Mouse (Mus musculus) hindbrain, embryonic 15.5 days (tissue): ENCODE measurements around the gene Ptpa. TPM values are rescaled to one million over a fixed set of nuclear protein-coding genes. Genes with fewer than 3 reads are reported as not detected.
"Not testable (repeated sequence)": the region's sequence is repeated elsewhere in the genome, so short reads cannot be mapped to it uniquely, and the experiment has no call there.

Experiments
- ATAC-seq: fragments of 200-750 bp; cut with Nextera tagmentation; 2 replicates; pipeline ENCODE4 v1.8.0; 2017; ENCODE audit warnings: low read depth, moderate number of reproducible peaks, moderate TSS enrichment; ENCODE audit not compliant: low FRiP score
- H3K27ac ChIP-seq: fragments of 300-500 bp; sonication (generic); replicated peaks from 2 replicates; pipeline ENCODE4 v1.5.1; 2015; ENCODE audit warnings: mild to moderate bottlenecking, inconsistent platforms
- H3K27me3 ChIP-seq: fragments of 300-500 bp; sonication (generic); 2 replicates; pipeline ENCODE4 v1.6.1; 2015; ENCODE audit warnings: control low read depth, inconsistent platforms
- H3K36me3 ChIP-seq: fragments of 300-500 bp; sonication (generic); 2 replicates; pipeline ENCODE4 v1.6.1; 2015; ENCODE audit warnings: control low read depth, inconsistent platforms
- H3K4me1 ChIP-seq: fragments of 300-500 bp; sonication (generic); replicated peaks from 2 replicates; pipeline ENCODE4 v1.6.1; 2015; ENCODE audit warnings: control low read depth, inconsistent platforms
- H3K4me2 ChIP-seq: fragments of 300-500 bp; sonication (generic); 2 replicates; pipeline ENCODE4 v1.6.1; 2015; ENCODE audit warnings: moderate library complexity, mild to moderate bottlenecking, inconsistent platforms
- H3K4me3 ChIP-seq: fragments of 300-500 bp; sonication (generic); 2 replicates; pipeline ENCODE4 v1.5.1; 2015; ENCODE audit warnings: mild to moderate bottlenecking, inconsistent platforms
- H3K9ac ChIP-seq: fragments of 300-500 bp; sonication (generic); 2 replicates; pipeline ENCODE4 v1.6.1; 2015; ENCODE audit warnings: inconsistent platforms
- H3K9me3 ChIP-seq: fragments of 300-500 bp; sonication (generic); 2 replicates; pipeline ENCODE4 v1.6.1; 2016; ENCODE audit warnings: control low read depth, inconsistent platforms
- WGBS: fragments of 180-500 bp; shearing (Covaris S2); methylation state at CpG from one replicate; pipeline ENCODE4 v1.1.7; 2015; 5-methylcytosine and 5-hydroxymethylcytosine counted together
- polyA plus RNA-seq: library from polyadenylated mRNA; unstranded; fragments of >200 nt; fragmentation: Nextera tagmentation; extraction: Ambion mirVana; gene quantifications from 2 replicates; pipeline ENCODE4 v1.2.1, GENCODE M21; 2015

Ptpa gene
- polyA plus RNA-seq, 1 experiment from 2014 or later = 150 TPM

DNA sequence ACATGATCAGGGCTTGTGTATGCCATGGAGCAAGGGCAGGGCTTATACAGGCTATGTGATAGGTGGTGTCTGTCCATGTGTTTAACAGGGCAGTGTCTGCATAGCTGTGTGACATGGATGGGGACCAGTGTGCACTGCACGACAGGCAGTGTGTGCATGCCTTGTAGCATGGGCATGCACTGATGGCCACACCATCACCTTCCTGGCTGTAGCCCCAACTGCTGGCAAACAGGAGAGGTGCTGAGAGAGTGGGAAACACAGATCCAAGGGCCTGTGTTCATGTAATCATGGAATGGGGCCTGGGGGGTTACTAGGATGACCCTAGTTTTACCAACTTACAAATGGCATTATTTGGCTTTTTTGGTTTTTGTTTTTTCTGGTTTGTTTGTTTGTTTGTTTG is 12.0 kb upstream of the Ptpa start:
- WGBS = 89% methylated on average over 1 of the region's 1 CpGs
- peaks cover 68% of the 10 kb centered on the region for H3K36me3 ChIP-seq
- H3K27me3 ChIP-seq = no peaks in the 10 kb centered on the region
- no peak overlapping the region for H3K9ac ChIP-seq
- no peak overlapping the region for H3K4me3 ChIP-seq
- ATAC-seq = no peak
- peaks cover 13% of the 10 kb centered on the region for H3K4me1 ChIP-seq
- H3K4me2 ChIP-seq = no peak overlapping the region
- H3K27ac ChIP-seq = no peak overlapping the region
- H3K9me3 ChIP-seq = no peaks in the 10 kb centered on the region

DNA sequence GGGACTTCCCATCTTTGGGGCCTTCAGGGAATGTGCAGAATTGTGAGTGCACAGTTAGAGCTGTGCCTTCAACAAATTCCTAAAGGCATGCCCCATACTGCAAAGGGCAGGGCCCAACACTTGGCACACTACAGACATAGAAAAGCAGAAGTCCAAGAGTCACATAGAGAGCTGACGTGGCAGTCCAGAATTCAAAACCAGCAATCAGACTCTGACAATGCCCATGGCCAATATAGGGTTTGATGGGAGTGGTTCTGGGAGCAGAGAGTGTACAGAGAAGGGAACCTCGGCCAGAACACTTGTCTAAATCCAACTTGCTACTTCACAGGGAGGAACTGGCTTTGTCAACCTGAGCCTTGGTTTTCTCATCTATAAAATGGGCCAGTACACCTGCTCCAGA is 8.6 kb upstream of the Ptpa start:
- Histone ChIP-seq H3K9me3 (no peaks in the 10 kb centered on the region), H3K36me3 (peaks cover 83% of the 10 kb centered on the region), H3K4me2 (no peak overlapping the region), H3K4me3 (no peak overlapping the region), H3K4me1 (peaks cover 3% of the 10 kb centered on the region; the same call in 1 of the 2 replicates), H3K27ac (no peak overlapping the region), H3K9ac (no peak overlapping the region), H3K27me3 (no peaks in the 10 kb centered on the region)
- 87% methylated on average over 2 of the region's 2 CpGs for WGBS
- no peak for ATAC-seq

DNA sequence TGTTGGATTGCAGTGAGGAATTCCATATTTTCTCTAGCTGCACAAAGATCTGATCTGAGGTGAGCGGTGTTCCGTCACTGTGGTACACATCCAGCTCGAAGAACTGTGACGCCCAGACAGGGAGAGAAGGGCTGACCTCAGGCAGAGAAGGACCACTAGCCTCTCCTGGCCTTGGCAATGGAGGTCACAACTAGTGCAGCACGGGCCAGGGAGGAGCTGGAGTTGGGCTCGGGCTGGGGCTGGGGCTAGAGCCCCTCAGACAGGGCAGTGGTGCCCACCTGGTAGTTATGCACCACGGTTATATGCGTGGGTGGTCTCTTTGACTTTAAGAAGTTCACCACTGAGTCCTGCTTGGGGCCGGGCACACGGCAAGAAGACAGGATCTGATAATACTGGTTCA is 8.1 kb upstream of the Ptpa start:
- H3K4me1 ChIP-seq = peaks cover 8% of the 10 kb centered on the region; the same call in 1 of the 2 replicates
- H3K27me3 ChIP-seq = no peaks in the 10 kb centered on the region
- H3K9ac ChIP-seq = no peak overlapping the region
- H3K27ac ChIP-seq = no peak overlapping the region
- no peak overlapping the region for H3K4me2 ChIP-seq
- peaks cover 77% of the 10 kb centered on the region for H3K36me3 ChIP-seq
- H3K9me3 ChIP-seq = no peaks in the 10 kb centered on the region
- no peak overlapping the region for H3K4me3 ChIP-seq
- ATAC-seq = no peak
- 89% methylated on average over 10 of the region's 10 CpGs for WGBS

DNA sequence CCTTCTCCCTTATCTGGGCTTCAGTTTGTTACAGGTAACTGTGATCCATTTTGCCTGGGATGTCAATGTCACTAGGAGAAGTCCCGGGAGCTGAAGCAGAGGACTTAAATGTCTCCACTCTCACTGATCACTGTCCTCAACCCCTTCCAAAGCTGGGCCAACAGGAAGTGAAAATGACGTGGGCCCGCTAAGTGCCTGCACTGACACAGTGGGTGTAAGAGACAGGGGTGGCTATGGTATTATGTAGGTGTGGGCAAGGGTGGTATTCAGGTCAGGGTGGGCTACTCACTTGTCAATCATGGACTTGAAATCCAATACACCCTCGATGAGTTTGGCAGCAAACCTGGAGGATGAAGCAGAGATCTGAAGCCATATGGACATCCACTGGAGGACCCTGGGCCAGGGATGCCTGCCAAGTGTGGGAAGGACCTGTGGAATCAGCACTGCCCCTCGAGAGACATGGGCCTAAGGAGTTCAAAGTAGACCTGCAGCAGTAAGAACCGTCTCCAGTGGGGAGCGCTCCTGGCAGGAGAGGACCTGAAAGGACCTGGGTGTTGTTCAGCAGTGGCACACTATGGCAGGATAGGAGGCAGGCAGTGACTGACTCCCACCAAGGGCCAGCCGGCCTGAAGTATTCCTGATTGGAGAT is 7.3 kb upstream of the Ptpa start:
- ATAC-seq = no peak
- peaks cover 69% of the 10 kb centered on the region for H3K36me3 ChIP-seq
- no peaks in the 10 kb centered on the region for H3K9me3 ChIP-seq
- 87% methylated on average over 8 of the region's 8 CpGs for WGBS
- H3K4me1 ChIP-seq = peaks cover 16% of the 10 kb centered on the region
- H3K4me3 ChIP-seq = no peak overlapping the region
- no peak overlapping the region for H3K9ac ChIP-seq
- H3K27me3 ChIP-seq = no peaks in the 10 kb centered on the region
- H3K27ac ChIP-seq = no peak overlapping the region
- no peak overlapping the region for H3K4me2 ChIP-seq

DNA sequence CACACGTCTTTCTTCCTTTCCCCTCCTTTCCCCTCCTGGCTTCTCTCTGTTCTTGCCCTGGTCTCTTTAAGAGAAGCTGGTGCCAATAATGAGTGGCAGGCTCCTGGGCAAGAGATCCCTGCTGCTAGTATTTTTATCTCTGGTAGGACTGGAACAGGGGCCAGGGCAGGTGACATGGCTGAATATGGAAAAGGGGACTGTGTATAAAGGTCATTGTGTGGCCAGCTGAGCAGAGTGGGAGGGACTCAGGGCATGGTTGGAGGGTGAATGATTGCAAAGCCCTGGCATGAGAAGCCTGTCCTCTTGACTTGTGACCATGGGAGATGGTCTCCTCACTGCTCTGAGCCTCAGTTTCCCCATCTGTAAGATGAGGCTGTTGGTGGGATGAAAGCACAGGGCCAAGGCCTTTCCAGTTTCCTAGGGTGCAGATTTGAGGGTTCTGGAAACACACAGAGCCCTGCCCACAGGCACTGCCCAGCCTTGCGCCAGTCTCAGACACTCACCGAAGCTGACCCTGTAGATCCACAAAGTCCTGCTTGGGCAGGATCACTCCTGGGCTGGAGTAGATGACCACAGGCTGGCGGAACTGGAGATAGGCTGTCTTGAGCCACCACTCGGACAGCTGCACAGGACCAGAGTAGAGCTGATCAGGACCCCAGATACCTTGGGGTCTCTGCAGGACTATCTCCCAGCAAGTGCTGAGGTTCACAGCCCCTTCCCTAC is 6.2 kb upstream of the Ptpa start:
- Histone ChIP-seq H3K4me3 (no peak overlapping the region), H3K4me2 (no peak overlapping the region), H3K27me3 (no peaks in the 10 kb centered on the region), H3K4me1 (peaks cover 27% of the 10 kb centered on the region), H3K27ac (no peak overlapping the region), H3K9ac (no peak overlapping the region), H3K9me3 (no peaks in the 10 kb centered on the region), H3K36me3 (peaks cover 60% of the 10 kb centered on the region)
- WGBS = 91% methylated on average over 5 of the region's 5 CpGs
- ATAC-seq = no peak

DNA sequence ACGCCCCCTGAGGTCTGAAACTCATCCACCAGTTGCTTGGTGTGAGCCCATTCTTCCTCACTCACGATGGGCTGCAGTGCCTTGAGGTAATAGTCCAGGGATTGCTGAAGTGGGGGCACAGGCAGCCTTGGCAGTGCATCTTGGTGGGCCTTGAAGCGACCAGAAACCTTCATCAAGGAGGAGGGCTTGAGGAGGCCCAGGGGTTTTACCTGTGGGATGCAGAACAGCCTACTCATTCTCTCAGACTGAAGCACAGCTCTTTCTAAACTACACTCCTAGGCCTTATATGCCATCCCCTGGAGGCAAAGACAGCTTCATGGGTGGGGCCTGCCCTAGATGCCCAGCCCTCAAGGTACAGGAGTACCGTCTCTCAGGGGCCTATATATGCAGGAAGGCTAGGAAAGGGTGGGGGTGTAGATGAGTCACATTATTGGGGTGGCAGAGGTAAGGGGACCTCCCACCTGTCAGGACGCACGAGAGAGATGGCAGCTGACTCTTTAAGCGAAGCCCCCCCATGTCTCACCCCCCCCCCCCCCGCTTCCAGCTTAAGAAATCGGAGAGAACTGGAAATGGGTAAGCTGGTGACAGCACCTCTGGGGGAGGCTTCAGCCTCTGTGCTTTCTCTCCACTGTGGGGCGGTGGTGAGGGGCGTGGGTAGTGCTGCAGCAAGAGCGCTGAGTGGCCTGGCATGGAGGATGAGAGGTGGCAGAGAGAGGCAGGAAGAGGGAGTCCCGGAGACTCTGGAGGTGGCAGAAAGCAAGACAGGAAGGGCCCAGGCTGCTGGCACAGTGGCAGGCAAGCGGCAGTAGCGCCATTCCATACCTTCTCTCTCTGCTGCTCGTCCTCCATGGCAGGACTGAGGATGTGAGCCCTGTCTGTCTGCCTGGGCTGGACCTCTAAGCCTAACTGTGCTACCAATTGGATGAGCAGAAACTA is 2.5 kb upstream of the Ptpa start:
- no peaks in the 10 kb centered on the region for H3K9me3 ChIP-seq
- 81% methylated on average over 15 of the region's 16 CpGs for WGBS
- H3K4me2 ChIP-seq = peak overlapping the region; percentile 60
- peak overlapping the region; percentile 81; the same call in 1 of the 2 replicates for H3K4me3 ChIP-seq
- H3K27me3 ChIP-seq = no peaks in the 10 kb centered on the region
- H3K4me1 ChIP-seq = peaks cover 48% of the 10 kb centered on the region
- ATAC-seq = no peak
- peaks cover 27% of the 10 kb centered on the region for H3K36me3 ChIP-seq
- H3K27ac ChIP-seq = no peak overlapping the region
- H3K9ac ChIP-seq = no peak overlapping the region; the same call in 1 of the 2 replicates

DNA sequence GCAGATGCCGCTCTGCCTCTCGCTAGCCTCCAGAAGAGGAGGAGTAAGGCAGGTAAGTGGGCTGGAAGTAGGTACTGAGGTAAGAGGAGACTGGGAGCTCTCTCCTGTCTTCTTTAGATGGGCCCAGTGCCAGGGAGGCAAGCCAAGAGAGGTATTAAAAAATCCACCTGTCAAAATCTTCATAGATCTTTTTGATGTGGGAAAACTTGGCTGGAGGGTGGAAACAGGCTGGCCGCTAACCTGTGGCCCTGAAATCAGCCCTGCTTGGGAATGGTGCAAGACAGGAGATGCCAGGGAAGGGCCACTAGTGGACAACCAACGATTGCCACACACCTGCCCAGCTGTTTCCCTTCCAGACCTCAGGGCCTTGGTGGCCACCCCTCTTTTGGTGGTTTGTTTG is 1.7 kb upstream of the Ptpa start:
- Histone ChIP-seq H3K9ac (peak overlapping the region; percentile 92), H3K27me3 (no peaks in the 10 kb centered on the region), H3K4me1 (peaks cover 56% of the 10 kb centered on the region), H3K9me3 (no peaks in the 10 kb centered on the region), H3K36me3 (peaks cover 19% of the 10 kb centered on the region), H3K27ac (no peak overlapping the region), H3K4me3 (peak overlapping the region; percentile 81), H3K4me2 (peak overlapping the region; percentile 60)
- ATAC-seq = no peak
- 89% methylated on average over 4 of the region's 4 CpGs for WGBS

DNA sequence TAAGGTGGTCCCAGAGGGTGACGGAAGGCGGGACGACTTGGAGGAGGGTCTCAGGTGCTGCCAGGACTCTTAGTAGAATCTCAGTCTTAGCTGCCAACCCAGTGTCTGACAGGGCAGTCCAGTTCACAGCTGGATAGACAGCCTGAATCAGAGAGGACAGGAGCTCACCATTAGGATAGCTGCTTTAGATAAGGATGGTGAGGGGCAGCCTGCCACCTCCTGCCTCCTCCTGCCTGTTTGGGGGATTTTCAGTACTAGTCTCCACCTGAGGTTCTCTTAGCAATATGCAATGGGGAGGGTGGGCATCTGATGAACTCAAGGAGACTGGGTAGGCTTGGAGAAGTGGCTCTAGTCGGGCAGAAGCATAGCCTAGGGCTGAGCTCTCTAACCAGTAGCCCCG is 1.2 kb upstream of the Ptpa start:
- H3K27ac ChIP-seq = peak overlapping the region; percentile 98
- no peak for ATAC-seq

DNA sequence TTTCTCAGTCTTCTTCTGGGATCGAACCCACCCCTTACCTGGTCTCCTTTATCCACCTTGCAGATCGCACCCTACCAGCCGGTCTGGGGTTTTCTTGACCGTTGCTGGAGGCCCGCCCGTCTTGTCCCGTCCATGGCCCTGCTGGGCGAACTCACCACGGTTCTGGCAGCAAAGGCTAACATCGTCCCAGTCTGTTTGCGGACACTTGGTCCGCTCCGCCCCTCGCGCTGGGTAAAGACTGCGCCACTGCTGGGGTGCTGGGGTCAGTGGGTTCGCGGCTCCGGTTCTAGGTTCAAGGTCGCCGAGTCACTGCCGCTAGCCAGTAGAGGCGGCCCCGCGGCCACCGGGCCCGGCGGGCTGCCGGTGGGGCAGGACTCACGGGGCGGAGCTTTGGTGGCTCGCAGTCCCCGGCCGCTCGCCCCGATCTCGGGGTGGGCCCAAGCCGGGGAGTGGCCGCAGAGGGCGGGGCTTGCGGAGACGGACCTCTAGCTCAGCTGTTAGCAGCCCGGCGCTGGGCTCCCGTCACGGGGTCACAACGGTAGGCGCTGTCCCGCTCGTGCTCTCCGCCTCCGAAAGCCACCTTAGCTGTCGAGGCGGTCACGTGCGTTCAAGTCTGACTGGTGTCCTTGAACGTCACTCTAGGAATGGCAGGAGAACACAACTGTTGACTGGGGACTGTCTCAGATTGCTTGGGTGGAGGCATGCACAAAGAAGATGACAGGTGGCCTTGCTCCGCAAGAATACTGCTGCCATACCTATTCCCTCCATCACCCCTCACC is 493 bp upstream of the Ptpa start, which contains the start of gene Crat:
TSS of gene Crat (minus strand) at position 657 of the 779 bp plus-strand sequence.
- Histone ChIP-seq H3K27me3 (no peaks in the 10 kb centered on the region), H3K9me3 (no peaks in the 10 kb centered on the region), H3K9ac (peak within 1 kb of the TSS; percentile 92), H3K36me3 (peaks cover 8% of the 10 kb centered on the region), H3K4me2 (peak within 1 kb of the TSS; percentile 60), H3K4me1 (peaks cover 60% of the 10 kb centered on the region), H3K27ac (peak within 1 kb of the TSS; percentile 98), H3K4me3 (peak within 1 kb of the TSS; percentile 81)
- peak; percentile 90 for ATAC-seq
- under 1% methylated on average over 58 of the region's 58 CpGs for WGBS

More for the DNA sequence above, 1.2 kb upstream of the Ptpa start:
- Histone ChIP-seq H3K36me3 (peaks cover 15% of the 10 kb centered on the region), H3K9me3 (no peaks in the 10 kb centered on the region), H3K4me2 (peak overlapping the region; percentile 60), H3K27me3 (no peaks in the 10 kb centered on the region), H3K4me3 (peak overlapping the region; percentile 81), H3K9ac (peak overlapping the region; percentile 92), H3K4me1 (peaks cover 60% of the 10 kb centered on the region)
- 38% methylated on average over 5 of the region's 5 CpGs for WGBS

DNA sequence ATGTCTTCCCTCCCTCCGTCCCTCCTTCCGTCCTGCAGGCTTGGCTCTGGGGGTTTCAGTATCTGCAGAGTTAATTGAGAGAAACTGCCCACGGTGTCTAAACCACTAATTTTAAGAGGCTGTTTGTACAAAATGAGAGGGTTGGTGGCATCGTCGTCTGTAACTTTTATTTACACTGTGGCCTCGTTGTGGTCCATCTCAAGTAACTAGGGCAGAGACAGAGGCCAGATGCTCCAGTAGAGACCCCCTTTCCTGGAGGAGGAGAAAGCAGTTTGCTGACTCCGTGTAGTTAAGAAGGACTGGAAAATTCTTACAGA is 768 bp downstream of the Ptpa start:
- no peak for ATAC-seq
- peaks cover 60% of the 10 kb centered on the region for H3K4me1 ChIP-seq
- H3K9ac ChIP-seq = peak overlapping the region; percentile 92
- peak overlapping the region; percentile 98 for H3K27ac ChIP-seq
- peak overlapping the region; percentile 60 for H3K4me2 ChIP-seq
- WGBS = 0% methylated on average over 7 of the region's 7 CpGs
- peak overlapping the region; percentile 81 for H3K4me3 ChIP-seq
- H3K36me3 ChIP-seq = peaks cover 6% of the 10 kb centered on the region
- H3K9me3 ChIP-seq = no peaks in the 10 kb centered on the region
- no peaks in the 10 kb centered on the region for H3K27me3 ChIP-seq

DNA sequence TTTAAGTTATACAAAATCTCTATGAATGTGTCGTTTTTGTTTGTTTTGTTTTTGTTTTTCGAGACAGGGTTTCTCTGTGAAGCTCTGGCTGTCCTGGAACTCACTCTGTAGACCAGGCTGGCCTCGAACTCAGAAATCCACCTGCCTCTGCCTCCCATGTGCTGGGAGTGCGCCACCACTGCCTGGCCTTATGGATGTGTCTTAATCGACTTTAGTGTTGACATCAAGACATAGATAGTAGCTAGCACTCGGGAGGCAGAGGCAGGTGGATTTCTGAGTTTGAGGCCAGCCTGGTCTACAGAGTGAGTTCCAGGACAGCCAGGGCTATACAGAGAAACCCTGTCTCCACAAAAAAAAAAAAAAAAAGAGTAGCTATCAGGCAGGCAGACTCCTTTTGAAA is 1.3 kb downstream of the Ptpa start:
- Histone ChIP-seq H3K4me2 (peak overlapping the region; percentile 60), H3K9ac (0 out of 2 replicates have a peak overlapping the region, but pooled peaks have one; percentile 92), H3K4me3 (peak overlapping the region; percentile 81), H3K4me1 (peaks cover 59% of the 10 kb centered on the region)
- not testable (repeated sequence) for H3K9me3 ChIP-seq, H3K27ac ChIP-seq, ATAC-seq, H3K36me3 ChIP-seq, H3K27me3 ChIP-seq
- 86% methylated on average over 6 of the region's 6 CpGs for WGBS
